Mouse (Mus musculus) cerebellum, adult 9-11 months (tissue): ENCODE results near the gene Cpeb4.
"Not testable (repeated sequence)": the region's sequence is repeated elsewhere in the genome, so short reads cannot be mapped to it uniquely, and the experiment has no call there.

Source experiments
- DNase-seq: peaks from one replicate; pipeline ENCODE4 v3.0.0; 2022

The Cpeb4 gene

DNA sequence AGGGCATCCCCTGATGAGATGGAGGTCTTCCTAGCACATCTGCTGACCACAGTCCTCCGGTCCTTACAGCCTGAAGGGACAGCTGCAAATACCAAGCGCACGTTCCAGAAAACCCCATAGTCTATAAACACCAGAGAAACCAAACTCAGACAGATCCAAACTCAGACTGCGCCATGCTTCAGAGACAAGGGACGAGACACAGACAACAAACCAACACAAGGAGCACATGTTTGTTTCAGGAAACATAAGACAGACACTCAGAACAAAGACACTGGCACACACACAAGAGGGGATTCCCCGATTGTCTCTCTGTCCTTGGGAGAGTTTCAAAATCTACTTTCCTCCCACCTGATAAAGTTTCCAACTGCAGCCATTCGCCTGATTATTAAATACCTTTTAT lies 109.8 kb downstream of the Cpeb4 start:
- DNase-seq, result no peak

DNA sequence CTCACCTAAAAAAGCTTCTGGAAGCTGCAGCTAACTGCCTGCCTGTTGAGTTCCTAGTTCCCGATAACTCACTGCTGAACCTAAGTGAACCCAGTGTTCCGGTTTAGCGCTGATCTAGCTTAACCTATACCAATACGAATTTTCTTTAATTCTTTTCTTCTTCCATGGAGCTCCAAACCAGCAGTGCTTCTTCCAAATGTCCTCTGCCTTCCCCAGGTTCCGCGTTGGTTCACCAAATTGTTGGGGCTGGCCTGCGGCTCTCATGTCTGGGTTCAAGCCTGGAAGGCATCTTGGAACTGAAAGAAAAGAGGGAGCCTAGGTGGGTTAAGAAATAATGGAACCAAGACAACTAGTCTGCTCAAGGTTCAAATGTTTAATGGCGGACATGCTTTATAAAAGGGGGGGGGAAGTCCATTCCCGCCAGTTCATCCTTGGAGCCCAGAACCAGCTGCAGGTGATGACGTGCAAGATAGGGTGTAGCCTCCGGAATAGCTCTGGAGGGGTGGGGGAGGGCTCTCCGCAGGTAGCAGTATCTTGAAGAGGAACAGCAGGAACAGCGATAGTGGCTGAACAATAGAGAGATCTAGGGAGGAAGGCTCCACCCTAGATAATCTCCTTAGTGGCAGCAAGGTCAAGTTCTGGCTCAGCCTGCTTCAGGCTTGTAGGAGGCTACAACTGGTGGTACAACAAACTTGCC lies 110.4 kb downstream of the Cpeb4 start:
- DNase-seq, result not testable (repeated sequence)

DNA sequence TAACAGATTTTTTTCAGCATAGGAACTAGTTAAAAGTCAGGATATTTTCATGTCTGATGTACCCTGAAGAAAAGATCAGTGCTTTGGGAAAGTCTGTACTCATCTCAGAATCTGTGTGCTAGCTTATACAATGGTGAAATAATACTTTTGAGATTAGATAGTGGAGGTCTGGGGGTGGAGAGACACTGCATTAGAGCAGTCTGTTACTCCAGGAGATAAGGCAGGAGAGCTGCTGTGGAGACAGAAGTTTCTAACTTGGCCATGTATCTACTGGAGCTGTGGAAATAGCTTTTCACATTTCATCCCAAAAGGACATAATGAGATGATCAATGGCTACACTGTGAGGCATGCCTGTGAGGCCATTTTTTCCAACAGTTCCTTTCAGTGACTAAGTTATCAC lies 111.2 kb downstream of the Cpeb4 start:
- DNase-seq, result no peak

DNA sequence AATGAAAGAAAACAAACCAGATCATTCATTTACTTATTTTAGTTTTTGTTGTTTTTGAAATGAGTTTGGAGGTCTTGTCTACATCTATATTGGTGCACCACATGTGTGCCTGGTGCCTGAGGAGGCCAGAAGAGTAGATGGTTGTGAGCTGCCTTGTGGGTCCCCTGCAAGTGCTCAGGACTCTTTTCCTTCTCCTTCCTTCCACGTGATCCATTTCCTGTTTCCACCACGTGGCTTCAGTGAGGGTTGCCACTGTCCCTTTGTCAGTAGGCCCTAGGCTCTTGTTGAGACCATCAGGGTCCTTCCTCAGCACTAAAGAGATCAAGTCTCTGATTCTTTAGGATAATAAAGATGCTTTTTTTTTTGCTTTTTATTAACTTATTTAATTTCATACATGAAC lies 112.8 kb downstream of the Cpeb4 start:
- no peak for DNase-seq
